Mouse (Mus musculus): ENCODE results near the gene Zfand3. TPM values are rescaled to one million over a fixed set of nuclear protein-coding genes. Genes with fewer than 3 reads are reported as not detected.

Gene Zfand3
- total RNA-seq, 2 experiments from 2014 or later = 145 to 165 TPM

- DNase-seq = peak in 1 of 2 experiments; percentile 40
Measured at GRCm38 (mm10) chr17:30194629-30195445, 190.3 kb downstream of the Zfand3 start.

DNA sequence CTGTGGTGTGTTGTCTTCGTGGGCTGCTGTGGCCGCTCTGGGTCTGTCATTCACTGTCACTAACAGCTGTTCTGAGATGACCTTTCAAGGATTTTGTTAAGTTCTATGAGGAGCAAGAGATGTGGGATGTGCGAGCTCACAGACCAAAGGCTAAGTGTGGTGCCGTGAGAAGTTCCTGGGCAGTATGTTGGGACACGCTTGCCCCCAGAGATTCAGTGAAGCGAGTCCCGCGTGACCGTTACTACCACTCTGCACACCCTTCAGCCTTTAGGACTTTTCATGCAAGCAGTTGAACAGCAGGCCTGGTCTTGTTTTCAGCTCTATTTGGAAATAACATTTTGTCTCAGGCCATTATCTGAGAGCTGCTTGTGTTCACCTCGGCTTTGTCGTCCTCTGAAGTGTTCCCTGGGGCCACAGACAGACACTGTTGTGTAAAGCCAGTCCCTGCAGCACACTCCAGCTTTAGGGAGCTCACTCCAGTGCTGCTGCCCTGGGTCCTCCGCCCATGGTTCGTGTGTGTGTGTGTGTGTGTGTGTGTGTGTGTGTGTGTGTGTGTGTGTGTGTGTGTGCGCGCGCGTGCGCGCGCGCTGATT is 191.2 kb downstream of the Zfand3 start:
- no peak for DNase-seq

DNA sequence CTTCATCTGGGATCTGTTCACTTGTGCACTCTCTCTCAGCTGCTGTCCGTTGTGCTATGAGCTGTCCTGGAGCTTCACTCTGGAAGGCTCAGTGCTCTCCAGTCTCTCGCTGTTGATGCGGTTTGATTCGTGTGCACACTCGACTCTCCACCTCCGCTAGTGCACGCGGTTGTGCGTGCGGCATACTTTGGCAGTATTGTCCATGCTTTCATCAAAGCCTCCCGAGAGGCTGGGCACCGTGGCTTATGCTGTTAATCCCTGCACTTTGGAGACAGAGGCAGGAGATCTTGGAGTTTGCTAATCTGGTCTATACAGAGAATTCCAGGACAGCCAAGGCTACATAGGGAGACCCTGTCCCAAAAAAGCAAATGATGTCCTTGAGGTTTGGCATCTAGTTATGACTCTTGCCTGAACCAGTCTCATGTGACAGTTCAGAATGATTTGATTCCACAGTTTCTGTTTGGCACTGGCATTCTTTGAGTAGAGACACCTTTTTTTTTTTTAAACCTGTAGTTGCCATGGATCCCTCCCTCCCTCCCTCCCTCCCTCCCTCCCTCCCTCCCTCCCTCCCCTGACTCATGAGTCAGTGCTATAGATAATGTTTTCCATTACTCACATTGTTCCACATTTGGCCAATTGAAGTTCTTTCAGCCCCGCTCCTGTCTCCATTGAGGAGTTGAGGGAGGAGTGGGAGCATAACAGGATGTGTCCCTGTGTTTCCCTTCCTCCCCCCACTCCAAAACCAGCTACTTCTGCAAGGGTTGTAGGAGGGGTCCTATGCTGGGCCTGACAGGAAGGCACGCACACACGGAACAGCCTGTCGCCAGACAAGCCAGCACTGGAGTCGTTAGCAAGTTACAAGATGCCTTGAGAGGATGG is 192.1 kb downstream of the Zfand3 start:
- DNase-seq = peak in 1 of 2 experiments; percentile 47

DNA sequence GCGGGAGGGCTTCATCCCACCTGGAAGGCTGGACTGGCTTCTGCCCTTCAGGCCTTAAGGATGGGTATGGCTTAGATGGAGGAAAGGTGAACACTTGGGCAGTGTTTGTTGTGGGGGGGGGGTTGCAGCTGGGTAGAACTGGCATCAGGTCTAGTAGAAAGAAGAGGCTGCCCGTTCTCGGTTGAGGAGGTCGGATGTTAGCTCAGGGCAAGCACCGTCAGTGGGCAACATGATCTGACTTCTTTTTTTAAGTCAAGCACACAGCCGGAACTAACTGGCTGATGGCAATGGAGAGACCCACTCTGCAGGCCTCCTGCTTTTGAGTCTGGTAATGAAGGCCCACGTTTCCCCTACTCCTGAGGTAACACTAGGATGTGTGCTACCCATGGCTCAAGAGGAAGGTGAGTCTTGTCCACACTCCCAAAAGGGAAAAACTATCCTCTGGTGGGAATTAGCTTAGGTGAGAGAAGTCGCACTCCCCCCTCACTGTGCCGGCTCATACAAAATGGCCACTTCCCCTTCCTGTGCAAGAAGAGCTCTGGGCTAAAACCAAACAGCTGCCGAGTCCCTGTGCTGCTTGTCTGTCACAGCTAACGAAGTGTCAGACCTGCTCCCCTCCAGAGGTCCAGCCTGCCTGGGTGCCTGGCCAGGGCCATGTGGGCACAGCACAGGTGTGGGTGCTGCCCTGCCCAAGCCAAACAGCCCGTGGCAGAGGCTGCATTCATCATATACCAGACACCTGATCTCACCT is 192.9 kb downstream of the Zfand3 start:
- DNase-seq = no peak

GRCm38 (mm10) chr17:30198422-30198821 is 193.9 kb downstream of the Zfand3 start:
- DNase-seq = peak in 1 of 2 experiments; percentile 51

DNA sequence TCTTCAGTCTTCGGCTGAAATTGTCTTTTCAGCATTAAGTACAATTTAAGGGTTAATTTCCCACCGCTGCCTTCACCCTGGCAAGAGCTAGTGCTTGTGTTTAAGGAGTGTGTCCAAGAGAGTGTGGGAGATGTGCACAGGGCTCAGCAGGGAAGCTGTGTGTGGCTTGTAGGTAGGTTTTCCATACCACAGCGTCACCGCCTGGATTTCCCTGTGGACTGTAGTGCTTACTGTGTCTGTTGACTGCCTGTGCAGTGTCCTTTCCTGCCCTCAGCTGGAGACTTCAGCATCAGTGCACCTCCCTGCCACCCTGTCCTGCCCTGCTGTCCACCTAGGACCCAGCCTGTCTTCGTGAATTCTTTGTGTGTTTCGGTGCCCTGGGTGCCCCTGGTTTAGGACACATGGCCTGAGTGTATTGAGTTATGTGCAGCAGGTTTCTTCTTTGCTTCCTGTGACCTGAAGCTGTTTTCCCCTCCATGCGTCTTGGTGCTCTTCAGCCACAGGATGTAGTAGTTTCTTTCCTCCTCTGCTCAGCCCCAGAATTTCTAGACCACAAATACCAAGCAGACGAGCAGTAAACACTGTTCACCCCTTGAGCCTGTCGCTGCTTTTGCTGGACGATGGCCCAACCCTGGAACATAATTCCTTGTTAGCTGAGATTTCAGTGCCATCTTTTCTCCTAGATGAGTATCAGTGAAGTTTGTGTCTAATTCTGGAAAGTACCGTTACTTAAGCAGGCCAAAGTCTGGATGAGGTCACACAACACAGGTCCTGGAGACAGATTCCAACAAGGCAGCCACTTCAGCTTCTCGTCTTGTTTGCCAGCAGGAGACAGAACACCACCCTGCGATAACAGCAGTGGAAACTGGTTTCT is 195.1 kb downstream of the Zfand3 start:
- no peak for DNase-seq

- DNase-seq = peak; percentile 60 to 66
Measured at GRCm38 (mm10) chr17:30200283-30200682, 195.8 kb downstream of the Zfand3 start.

- peak; percentile 74 to 81 for DNase-seq
Measured at GRCm38 (mm10) chr17:30205062-30205825, 200.7 kb downstream of the Zfand3 start.

DNA sequence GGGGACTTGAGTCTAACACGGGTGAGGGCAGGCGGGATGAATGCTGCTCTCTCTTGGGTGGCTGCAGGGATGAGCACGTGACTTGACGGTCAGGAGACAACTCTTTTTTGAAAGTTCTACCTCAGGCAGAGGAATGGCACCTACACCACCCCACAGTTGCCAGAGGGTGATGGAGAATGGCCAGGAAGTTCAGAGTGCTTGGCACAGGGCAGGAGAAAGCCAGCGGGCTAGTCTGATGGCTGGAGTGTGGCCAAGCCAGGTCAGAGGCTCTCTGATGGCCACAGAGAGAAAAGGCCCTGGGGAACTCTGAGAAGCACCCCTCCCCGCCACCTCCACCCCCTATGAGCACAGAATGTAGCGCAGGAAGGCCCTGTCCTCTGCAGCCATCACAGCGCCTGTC is 205.7 kb downstream of the Zfand3 start:
- DNase-seq = no peak

GRCm38 (mm10) chr17:30210936-30211335 is 206.4 kb downstream of the Zfand3 start:
- no peak for DNase-seq

DNA sequence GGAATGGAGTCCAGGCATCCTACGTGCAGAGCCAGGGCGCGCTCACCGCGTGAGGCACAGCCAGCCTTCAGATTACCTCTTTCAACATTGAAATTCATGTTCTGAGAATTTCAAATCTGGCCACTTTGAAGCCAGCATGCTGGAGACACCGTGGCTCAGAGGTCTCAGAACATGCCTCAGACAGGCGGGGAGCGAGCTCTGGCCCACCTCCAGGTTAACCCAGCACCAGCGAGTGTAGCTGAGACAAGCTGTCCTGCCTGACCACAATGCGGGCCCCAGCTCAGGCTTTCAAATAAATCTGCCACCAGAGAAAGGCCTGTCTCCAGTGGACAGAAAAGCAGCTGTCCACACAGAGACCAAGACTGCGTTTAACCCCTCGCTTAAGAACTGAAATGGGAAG is 208.1 kb downstream of the Zfand3 start:
- no peak for DNase-seq

DNA sequence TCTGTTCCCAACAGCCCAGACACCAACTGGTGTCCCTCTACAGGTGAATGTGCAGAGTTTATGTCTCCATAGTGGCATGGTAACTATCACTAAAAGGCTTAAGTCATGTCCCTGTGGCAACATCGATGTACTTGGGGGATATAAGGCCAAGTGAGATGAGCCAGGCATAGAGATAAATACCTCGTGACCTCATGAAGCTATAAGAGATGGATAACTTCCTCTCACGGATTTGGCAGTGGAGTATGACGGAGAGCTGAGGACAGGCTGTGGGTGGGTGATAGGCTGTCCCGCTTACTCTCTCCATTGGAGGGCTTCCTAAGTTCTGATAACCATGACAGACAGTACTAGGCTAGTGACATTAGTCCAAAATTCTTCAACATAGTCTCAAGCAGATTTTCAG is 208.8 kb downstream of the Zfand3 start:
- DNase-seq = no peak

- DNase-seq = no peak
Measured at GRCm38 (mm10) chr17:30214393-30214792, 209.9 kb downstream of the Zfand3 start.

GRCm38 (mm10) chr17:30215741-30216140 is 211.2 kb downstream of the Zfand3 start:
- DNase-seq = peak; percentile 70 to 73

DNA sequence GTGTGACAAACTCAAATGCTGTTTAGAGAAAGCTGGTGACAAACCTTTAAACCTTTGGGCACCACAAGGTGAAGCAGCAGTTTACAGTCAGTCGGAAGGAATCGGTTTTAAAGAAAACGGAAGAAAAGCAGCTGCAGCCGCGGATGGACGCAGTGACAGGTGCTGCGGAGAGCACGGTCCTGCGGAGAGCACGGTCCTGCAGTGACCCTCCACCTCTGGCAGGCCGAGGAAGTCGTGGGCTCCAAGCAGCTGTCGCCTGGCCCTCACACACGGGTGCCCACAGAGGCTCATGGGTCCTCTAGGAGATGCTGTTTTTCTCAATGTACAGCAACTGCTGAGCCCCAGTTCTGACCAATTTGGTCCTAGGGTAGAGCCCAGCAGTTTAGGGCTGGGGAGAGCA is 217.1 kb downstream of the Zfand3 start:
- no peak for DNase-seq

- DNase-seq = no peak
Measured at GRCm38 (mm10) chr17:30222361-30222760, 217.8 kb downstream of the Zfand3 start.

- no peak for DNase-seq
Measured at GRCm38 (mm10) chr17:30222837-30223236, 218.3 kb downstream of the Zfand3 start.

- DNase-seq = no peak
Measured at GRCm38 (mm10) chr17:30225030-30225740, 220.7 kb downstream of the Zfand3 start.

GRCm38 (mm10) chr17:30228439-30229215 is 224.1 kb downstream of the Zfand3 start:
- DNase-seq = no peak

Data from adrenal gland, postnatal 36 days (tissue).